Mouse (Mus musculus) central nervous system, embryonic 14 days (tissue): ENCODE measurements around the gene Rcc2. TPM values are rescaled to one million over a fixed set of nuclear protein-coding genes. Genes with fewer than 3 reads are reported as not detected.

ENCODE experiments used
- polyA plus RNA-seq: library from polyadenylated mRNA; depleted of rRNA; stranded (reverse); fragments of >200 nt; gene quantifications from 2 replicates; pipeline ENCODE4 v1.2.3, GENCODE M21; 2012; rRNA removed

Rcc2 gene
- polyA plus RNA-seq, result 98.9 and 110 TPM in 2 replicates

GRCm38 (mm10) chr4:140700269-140701018 lies at the start of gene Rcc2:
TSS of gene Rcc2 (plus strand) at chr4:140700541.

DNA sequence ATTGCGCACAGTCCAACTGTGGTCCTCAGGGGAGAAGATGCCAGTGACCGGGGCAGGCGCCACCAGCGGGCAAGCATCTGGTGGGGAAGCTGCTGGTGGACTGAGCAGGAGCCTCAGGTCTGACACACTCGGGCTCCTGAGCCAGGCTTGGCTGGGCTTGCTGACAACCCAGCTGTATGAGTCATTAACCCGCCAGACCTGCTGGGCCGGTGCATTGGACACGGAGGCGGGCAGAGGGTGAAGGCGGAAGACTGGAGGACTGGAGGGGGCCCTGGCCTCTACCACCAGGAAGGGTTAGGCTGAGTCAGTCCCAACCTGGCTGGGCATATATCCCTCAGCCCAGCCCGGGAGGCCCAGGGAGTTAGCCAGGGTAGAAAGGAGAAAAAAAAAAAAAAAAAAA lies 34.6 kb upstream of the Rcc2 start, which contains the start of gene Arhgef10l:
TSS of gene Arhgef10l (minus strand) at position 253 of the 400 bp plus-strand sequence.

GRCm38 (mm10) chr4:140742543-140742942 lies 42.2 kb downstream of the Rcc2 start, which contains the start of gene Padi6:
TSS of gene Padi6 (minus strand) at chr4:140742643.

Other genes with a start within 250 kb of the Rcc2 start
- 35.0 and 39.1 TPM in 2 replicates for gene Arhgef10l, start 34.5 kb upstream of the Rcc2 start, polyA plus RNA-seq
- 0.05 TPM in 1 of 2 replicates, not detected in the other for gene Padi6, start 42.1 kb downstream of the Rcc2 start, polyA plus RNA-seq
- gene Padi4, start 73.7 kb downstream of the Rcc2 start, polyA plus RNA-seq, result 0.11 and 0.12 TPM in 2 replicates
- 0.08 TPM in 1 of 2 replicates, not detected in the other for gene Padi3, start 110.1 kb downstream of the Rcc2 start, polyA plus RNA-seq
- gene Padi1, start 145.2 kb downstream of the Rcc2 start, polyA plus RNA-seq, result 0.07 and 0.10 TPM in 2 replicates
- 0.36 and 1.0 TPM in 2 replicates for gene Padi2, start 205.8 kb downstream of the Rcc2 start, polyA plus RNA-seq